Mouse (Mus musculus) MEL (cell line): Measurements from ENCODE around the gene 4930415O20Rik. TPM values are rescaled to one million over a fixed set of nuclear protein-coding genes. Genes with fewer than 3 reads are reported as not detected.

Experiments used
- DNase-seq: peaks from one replicate; pipeline ENCODE4 v3.0.0; 2011; ENCODE audit warnings: low read depth, low spot score
- H3K27ac ChIP-seq: 2 replicates; pipeline ENCODE4 v1.5.1; 2012; ENCODE audit warnings: low read depth, mild to moderate bottlenecking, control low read depth, low read length, moderate library complexity; ENCODE audit not compliant: control insufficient read depth
- H3K27me3 ChIP-seq, 2 experiments: fragments of 150-350 bp in 1 of 2; sonication (generic) in 1 of 2; 2 replicates each; pipeline ENCODE4 v1.6.1; 2012; ENCODE audit warnings: low read length in 2 of 2, mild to moderate bottlenecking in 2 of 2, improper control_type of control experiment in 1 of 2, moderate library complexity in 1 of 2; ENCODE audit not compliant: insufficient read depth in 2 of 2, control insufficient read depth in 1 of 2
- H3K36me3 ChIP-seq, 2 experiments: 2 replicates each; pipeline ENCODE4 v1.6.1; 2012 to 2014; ENCODE audit warnings: low read length in 2 of 2, improper control_type of control experiment in 1 of 2, inconsistent platforms in 1 of 2, mild to moderate bottlenecking in 1 of 2; ENCODE audit not compliant: insufficient read depth in 2 of 2, control insufficient read depth in 1 of 2
- H3K4me1 ChIP-seq, 2 experiments: fragments of 150-350 bp in 1 of 2; sonication (generic) in 1 of 2; 2 replicates each; pipeline ENCODE4 v1.6.1; 2012; ENCODE audit warnings: low read length in 2 of 2, improper control_type of control experiment in 1 of 2, mild to moderate bottlenecking in 1 of 2; ENCODE audit not compliant: insufficient read depth in 2 of 2, control insufficient read depth in 1 of 2
- H3K4me3 ChIP-seq, 2 experiments: fragments of 150-350 bp in 1 of 2; sonication (generic) in 1 of 2; 2 replicates each; pipeline ENCODE4 v1.5.1; 2012; ENCODE audit warnings: low read depth in 2 of 2, low read length in 2 of 2, mild to moderate bottlenecking in 2 of 2, moderate library complexity in 2 of 2, control low read depth in 1 of 2, improper control_type of control experiment in 1 of 2; ENCODE audit not compliant: control insufficient read depth in 1 of 2, insufficient read depth in 1 of 2
- H3K79me2 ChIP-seq: 2 replicates; pipeline ENCODE4 v1.6.1; 2012; ENCODE audit warnings: mild to moderate bottlenecking, low read length, moderate library complexity; ENCODE audit not compliant: control insufficient read depth, poor library complexity, insufficient read depth
- H3K9ac ChIP-seq: 2 replicates; pipeline ENCODE4 v1.6.1; 2012; ENCODE audit warnings: low read depth, mild to moderate bottlenecking, control low read depth, low read length, moderate library complexity; ENCODE audit not compliant: control insufficient read depth, poor library complexity, severe bottlenecking
- H3K9me3 ChIP-seq: fragments of 150-350 bp; sonication (generic); replicated peaks from 2 replicates; pipeline ENCODE4 v1.6.1; 2012; ENCODE audit warnings: mild to moderate bottlenecking, low read length, improper control_type of control experiment, moderate library complexity; ENCODE audit not compliant: insufficient read depth
- BHLHE40 ChIP-seq: IDR thresholded peaks from 2 replicates; pipeline ENCODE4 v1.6.1; 2012; ENCODE audit warnings: low read depth, mild to moderate bottlenecking, inconsistent platforms, low read length, improper control_type of control experiment, borderline replicate concordance
- CTCF ChIP-seq, 3 experiments: IDR thresholded peaks in 2 of 3; conservative IDR thresholded peaks in 1 of 3; 2 replicates each; pipeline ENCODE4 v1.5.1; 2011 to 2012; ENCODE audit warnings: low read length in 3 of 3, low read depth in 2 of 3, mild to moderate bottlenecking in 2 of 3, improper control_type of control experiment in 1 of 3, inconsistent platforms in 1 of 3, mixed read lengths in 1 of 3, moderate library complexity in 1 of 3; ENCODE audit not compliant: control insufficient read depth in 1 of 3, insufficient read depth in 1 of 3, poor library complexity in 1 of 3, severe bottlenecking in 1 of 3
- ELF1 ChIP-seq: IDR thresholded peaks from 2 replicates; pipeline ENCODE4 v1.6.1; 2014; ENCODE audit warnings: low read depth, mild to moderate bottlenecking, inconsistent platforms, low read length, improper control_type of control experiment, moderate library complexity
- EP300 ChIP-seq, 2 experiments: IDR thresholded peaks; 2 replicates each; pipeline ENCODE4 v1.6.1; 2011; ENCODE audit warnings: improper control_type of control experiment in 2 of 2, low read length in 2 of 2, low read depth in 1 of 2, mild to moderate bottlenecking in 1 of 2
- ETS1 ChIP-seq: IDR thresholded peaks from 2 replicates; pipeline ENCODE4 v1.6.1; 2012; ENCODE audit warnings: low read depth, mild to moderate bottlenecking, inconsistent platforms, low read length, improper control_type of control experiment, moderate library complexity
- GABPA ChIP-seq: IDR thresholded peaks from 2 replicates; pipeline ENCODE4 v1.6.1; 2012; ENCODE audit warnings: low read depth, mild to moderate bottlenecking, inconsistent platforms, low read length, improper control_type of control experiment, moderate library complexity
- GATA1 ChIP-seq: IDR thresholded peaks from 2 replicates; pipeline ENCODE4 v1.6.1; 2011; ENCODE audit warnings: low read depth, low read length, improper control_type of control experiment
- JUND ChIP-seq: IDR thresholded peaks from 2 replicates; pipeline ENCODE4 v1.6.1; 2011; ENCODE audit warnings: low read depth, mild to moderate bottlenecking, improper control_type of control experiment, low read length
- KAT2A ChIP-seq: conservative IDR thresholded peaks from 2 replicates; pipeline ENCODE4 v1.6.1; 2012; ENCODE audit warnings: low read depth, low read length, improper control_type of control experiment, inconsistent platforms
- MAFK ChIP-seq: IDR thresholded peaks from 2 replicates; pipeline ENCODE4 v1.6.1; 2011; ENCODE audit warnings: low read depth, mild to moderate bottlenecking, low read length, improper control_type of control experiment, borderline replicate concordance
- MAX ChIP-seq: IDR thresholded peaks from 2 replicates; pipeline ENCODE4 v1.6.1; 2011; ENCODE audit warnings: low read length, improper control_type of control experiment
- MAZ ChIP-seq: IDR thresholded peaks from 2 replicates; pipeline ENCODE4 v1.6.1; 2012; ENCODE audit warnings: low read depth, mild to moderate bottlenecking, inconsistent platforms, low read length, improper control_type of control experiment
- MEF2A ChIP-seq: IDR thresholded peaks from 2 replicates; pipeline ENCODE4 v1.6.1; 2014; ENCODE audit warnings: low read depth, mild to moderate bottlenecking, inconsistent platforms, low read length, improper control_type of control experiment; ENCODE audit not compliant: poor library complexity, insufficient replicate concordance, severe bottlenecking; ENCODE audit errors: extremely low read depth
- MXI1 ChIP-seq: IDR thresholded peaks from 2 replicates; pipeline ENCODE4 v1.6.1; 2011; ENCODE audit warnings: mild to moderate bottlenecking, low read depth, low read length, improper control_type of control experiment
- MYB ChIP-seq: IDR thresholded peaks from 2 replicates; pipeline ENCODE4 v1.6.1; 2011; ENCODE audit warnings: mild to moderate bottlenecking, low read depth, low read length, improper control_type of control experiment
- MYC ChIP-seq: IDR thresholded peaks from 2 replicates; pipeline ENCODE4 v1.6.1; 2011; ENCODE audit warnings: low read depth, mild to moderate bottlenecking, low read length, improper control_type of control experiment, moderate library complexity
- NRF1 ChIP-seq: IDR thresholded peaks from 2 replicates; pipeline ENCODE4 v1.6.1; 2014; ENCODE audit warnings: low read depth, mild to moderate bottlenecking, inconsistent platforms, low read length, improper control_type of control experiment, moderate library complexity; ENCODE audit not compliant: poor library complexity, insufficient read depth, severe bottlenecking
- POLR2A ChIP-seq, 2 experiments: IDR thresholded peaks; 2 replicates each; pipeline ENCODE4 v1.6.1; 2011 to 2012; ENCODE audit warnings: low read length in 2 of 2, mild to moderate bottlenecking in 2 of 2, control low read depth in 1 of 2, improper control_type of control experiment in 1 of 2, low read depth in 1 of 2, moderate library complexity in 1 of 2; ENCODE audit not compliant: control insufficient read depth in 1 of 2, insufficient read depth in 1 of 2, poor library complexity in 1 of 2
- POLR2AphosphoS2 ChIP-seq: IDR thresholded peaks from 2 replicates; pipeline ENCODE4 v1.6.1; 2011; ENCODE audit warnings: low read length, improper control_type of control experiment
- POLR2AphosphoS5 ChIP-seq: IDR thresholded peaks from 2 replicates; pipeline ENCODE4 v1.6.1; 2012; ENCODE audit warnings: low read depth, borderline replicate concordance, mild to moderate bottlenecking, inconsistent platforms, low read length, moderate library complexity, mixed read lengths
- SIN3A ChIP-seq: IDR thresholded peaks from 2 replicates; pipeline ENCODE4 v1.6.1; 2012; ENCODE audit warnings: low read length, improper control_type of control experiment, inconsistent platforms
- TBP ChIP-seq: IDR thresholded peaks from 2 replicates; pipeline ENCODE4 v1.8.0; 2011; ENCODE audit warnings: low read depth, low read length, improper control_type of control experiment
- TCF12 ChIP-seq: IDR thresholded peaks from 2 replicates; pipeline ENCODE4 v1.6.1; 2014; ENCODE audit warnings: low read depth, mild to moderate bottlenecking, inconsistent platforms, low read length, improper control_type of control experiment, moderate library complexity
- USF1 ChIP-seq: IDR thresholded peaks from 2 replicates; pipeline ENCODE4 v1.6.1; 2014; ENCODE audit warnings: low read depth, mild to moderate bottlenecking, inconsistent platforms, low read length, improper control_type of control experiment, moderate library complexity
- USF2 ChIP-seq, 2 experiments: IDR thresholded peaks; 2 replicates each; pipeline ENCODE4 v1.6.1; 2011 to 2012; ENCODE audit warnings: improper control_type of control experiment in 2 of 2, low read length in 2 of 2, borderline replicate concordance in 1 of 2, inconsistent platforms in 1 of 2, low read depth in 1 of 2, mild to moderate bottlenecking in 1 of 2; ENCODE audit not compliant: insufficient read depth in 1 of 2
- ZC3H11A ChIP-seq: IDR thresholded peaks from 2 replicates; pipeline ENCODE4 v1.6.1; 2012; ENCODE audit warnings: low read depth, mild to moderate bottlenecking, inconsistent platforms, low read length, improper control_type of control experiment
- ZNF384 ChIP-seq: IDR thresholded peaks from 2 replicates; pipeline ENCODE4 v1.6.1; 2012; ENCODE audit warnings: low read depth, mild to moderate bottlenecking, inconsistent platforms, low read length, improper control_type of control experiment
- polyA plus RNA-seq, 2 experiments: library from polyadenylated mRNA; stranded (reverse) in 1 of 2; unstranded in 1 of 2; fragments of >175 nt in 1 of 2; fragments of >200 nt in 1 of 2; gene quantifications; 2 replicates each; pipeline versions ENCODE4 v1.2.1 to v1.2.4; 2012; ENCODE audit warnings: low replicate concordance in 2 of 2, low read depth in 1 of 2; ENCODE audit not compliant: insufficient read length in 2 of 2, insufficient read depth in 1 of 2, missing spikeins in 1 of 2
- total RNA-seq: library from RNA; depleted of rRNA; stranded (reverse); fragments of 300-350 nt; gene quantifications from 2 replicates; pipeline ENCODE4 v1.2.3, GENCODE M21; 2012

Gene 4930415O20Rik
- total and polyA plus RNA-seq, 3 experiments, result 0.31 to 0.50 TPM; not detected in 1

GRCm38 (mm10) chr15:98606051-98606536, 35.3 kb downstream of the 4930415O20Rik start (continued):
- TF ChIP-seq POLR2A (IDR thresholded peaks at IDR 0.05; ENCODE audit: control insufficient read depth in 1 of 2, insufficient read depth in 1 of 2, low read depth in 1 of 2, low read length in 2 of 2, poor library complexity in 1 of 2), result peak in 1 of 2 experiments; percentile 82; a peak in 2 of 4 replicates
- peak; percentile 97 for TF ChIP-seq MEF2A
- peak; percentile 77; the same call in 1 of the 2 replicates for TF ChIP-seq MAFK
- TF ChIP-seq MAZ, result peak; percentile 97
- TF ChIP-seq POLR2AphosphoS2, result peak; percentile 71; the same call in 1 of the 2 replicates
- TF ChIP-seq ZNF384, result 0 out of 2 replicates have a peak, but pooled peaks have one; percentile 17
- TF ChIP-seq KAT2A, result peak; percentile 47; the same call in 1 of the 2 replicates
- no peak for TF ChIP-seq NRF1
- TF ChIP-seq USF1, result no peak

GRCm38 (mm10) chr15:98606739-98607138, 35.9 kb downstream of the 4930415O20Rik start:
- H3K27ac ChIP-seq, result peak overlapping the region; percentile 91
- TF ChIP-seq ELF1 (no peak), ETS1 (peak; percentile 27; the same call in 1 of the 2 replicates)
- peak; percentile 73 for DNase-seq
- H3K27me3 ChIP-seq, result no peaks in the 10 kb centered on the region
- H3K9ac ChIP-seq, result peak overlapping the region; percentile 85
- peaks cover 30 to 70% of the 10 kb centered on the region in 2 experiments for H3K4me1 ChIP-seq
- H3K9me3 ChIP-seq, result no peaks in the 10 kb centered on the region
- H3K4me3 ChIP-seq, result peak overlapping the region; percentile 81 to 98
- H3K79me2 ChIP-seq, result peaks cover 68% of the 10 kb centered on the region
- H3K36me3 ChIP-seq, result peaks cover 2 to 53% of the 10 kb centered on the region in 2 experiments; a peak in 3 of 4 replicates

DNA sequence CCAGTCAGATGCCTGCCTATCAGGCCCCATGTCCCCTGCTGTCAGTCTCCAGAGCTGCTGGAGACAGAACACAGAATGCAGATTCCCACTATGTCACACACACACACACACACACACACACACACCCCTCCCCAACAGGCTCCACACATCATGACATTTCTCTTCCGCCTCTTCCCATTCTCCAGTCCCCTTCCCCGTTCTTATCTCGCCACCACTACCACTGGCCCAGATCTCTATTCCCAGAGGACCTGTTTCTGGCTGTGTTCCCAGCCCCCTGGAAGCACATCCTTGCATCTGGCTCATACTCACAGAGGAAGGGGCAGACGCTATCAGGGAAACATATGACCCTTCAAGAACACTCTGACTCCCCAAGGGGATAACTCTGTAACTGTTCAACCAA, 36.8 kb downstream of the 4930415O20Rik start:
- Histone ChIP-seq H3K79me2 (peaks cover 63% of the 10 kb centered on the region), H3K36me3 (peaks cover 2 to 49% of the 10 kb centered on the region in 2 experiments; a peak in 3 of 4 replicates), H3K27me3 (no peaks in the 10 kb centered on the region), H3K27ac (peak overlapping the region; percentile 91), H3K4me3 (peak overlapping the region; percentile 81 to 98), H3K4me1 (peaks cover 27 to 64% of the 10 kb centered on the region in 2 experiments), H3K9me3 (no peaks in the 10 kb centered on the region), H3K9ac (peak overlapping the region; percentile 85)
- DNase-seq, result peak; percentile 60
- TF ChIP-seq ZNF384 (no peak), SIN3A (peak; percentile 54; the same call in 1 of the 2 replicates), MYC (no peak), EP300 (IDR thresholded peaks at IDR 0.05; ENCODE audit: low read depth in 1 of 2, low read length in 2 of 2) (peak in 1 of 2 experiments; percentile 31; a peak in 2 of 4 replicates), JUND (no peak), USF2 (IDR thresholded peaks at IDR 0.05; ENCODE audit: borderline replicate concordance in 1 of 2, insufficient read depth in 1 of 2, low read depth in 1 of 2, low read length in 2 of 2) (no peak), GABPA (no peak), KAT2A (no peak), ETS1 (peak; percentile 62), MAX (no peak; the same call in 1 of the 2 replicates), ZC3H11A (no peak; the same call in 1 of the 2 replicates), MXI1 (no peak; the same call in none of the 2 replicates), TBP (no peak), MYB (no peak), BHLHE40 (no peak), TCF12 (peak; percentile 17; the same call in 1 of the 2 replicates), MAZ (peak; percentile 55; the same call in 1 of the 2 replicates), GATA1 (no peak), POLR2AphosphoS5 (peak; percentile 67; the same call in 1 of the 2 replicates), CTCF (IDR thresholded peaks at IDR 0.05 in 2 of 3, conservative IDR thresholded peaks at IDR 0.05 in 1 of 3; ENCODE audit: control insufficient read depth in 1 of 3, insufficient read depth in 1 of 3, low read depth in 2 of 3, low read length in 3 of 3, poor library complexity in 1 of 3, severe bottlenecking in 1 of 3) (no peak), POLR2AphosphoS2 (0 out of 2 replicates have a peak, but pooled peaks have one; percentile 18)
